Mouse (Mus musculus) hematopoietic stem cell, adult 5-6 weeks (primary cell): ENCODE measurements at regions not wholly inside any gene's neighbourhood (a gene's known extent, or its start where the extent isn't known, plus 50 kb on each side); places are given as distances from the start of the nearest gene placed in this dataset.

Experiments used
- ATAC-seq, 2 experiments: fragments of 125-278 bp in 1 of 2; replicated peaks in 1 of 2; 2 replicates each; pipeline ENCODE4 v1.8.0; 2016 to 2017; ENCODE audit warnings: inconsistent platforms in 2 of 2, mild to moderate bottlenecking in 2 of 2, moderate number of reproducible peaks in 2 of 2, low read depth in 1 of 2, moderate TSS enrichment in 1 of 2; ENCODE audit not compliant: low FRiP score in 2 of 2, poor library complexity in 2 of 2, severe bottlenecking in 2 of 2, insufficient read depth in 1 of 2, low TSS enrichment in 1 of 2

DNA sequence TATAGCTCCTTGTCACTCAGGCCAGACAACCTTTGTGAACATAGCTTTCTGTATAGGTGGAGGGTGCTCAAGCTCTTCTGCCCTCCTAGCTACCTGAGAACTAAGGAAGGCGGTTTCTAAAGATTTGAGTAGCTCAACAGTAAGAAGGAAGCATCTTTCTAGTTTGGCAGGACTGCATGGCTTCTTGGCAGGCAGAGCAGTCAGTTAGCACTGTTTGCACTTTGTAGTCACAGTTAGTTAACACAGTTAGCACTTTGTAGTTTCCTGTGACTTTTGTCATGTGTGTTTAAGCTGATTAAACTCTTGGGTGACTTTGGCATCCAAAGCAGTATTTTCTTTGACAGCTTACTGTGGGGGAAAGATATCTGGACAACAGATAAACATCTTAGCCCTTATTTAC, 219.7 kb downstream of the Zbbx start:
- no peak for ATAC-seq

- ATAC-seq, result no peak
Observed at GRCm38 (mm10) chr3:74921210-74921609, 243.6 kb downstream of the Zbbx start.

GRCm38 (mm10) chr3:74920512-74921178, 244.2 kb downstream of the Zbbx start:
- ATAC-seq, result no peak

DNA sequence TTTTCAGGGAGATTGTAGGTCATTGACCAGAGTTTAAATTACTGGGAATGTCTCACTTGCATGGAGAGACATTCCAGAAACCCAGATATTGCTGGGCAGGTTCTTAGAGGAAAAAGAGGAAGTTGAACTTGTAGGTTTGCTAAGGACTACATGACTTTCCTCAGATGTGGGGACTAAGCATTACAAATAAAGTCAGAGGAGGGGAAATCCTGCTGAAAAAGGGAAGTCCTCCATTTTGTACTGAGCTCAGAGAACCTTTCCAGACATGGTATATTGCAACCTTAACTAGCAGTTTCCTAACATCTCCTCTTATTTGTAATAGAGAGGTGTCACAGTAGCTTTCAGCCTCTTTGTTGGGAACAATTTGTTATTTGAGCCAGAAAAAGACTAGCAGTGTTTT, 260.7 kb downstream of the Zbbx start:
- peak; percentile 32 to 69; a peak in 2 of 4 replicates for ATAC-seq
